Mouse (Mus musculus) lung, embryonic 14.5 days (tissue): Measurements from ENCODE around the gene Igtp. TPM values are rescaled to one million over a fixed set of nuclear protein-coding genes. Genes with fewer than 3 reads are reported as not detected.
"Not testable (repeated sequence)": the region's sequence is repeated elsewhere in the genome, so short reads cannot be mapped to it uniquely, and the experiment has no call there.

Experiments used
- ATAC-seq: fragments of 200-750 bp; cut with Nextera tagmentation; 2 replicates; pipeline ENCODE4 v1.8.0; 2017; ENCODE audit warnings: mild to moderate bottlenecking, moderate TSS enrichment, moderate library complexity; ENCODE audit not compliant: insufficient read depth
- DNase-seq: peaks from one replicate; pipeline ENCODE4 v3.0.0-alpha.2; 2015
- H3K27ac ChIP-seq: fragments of 300-500 bp; sonication (generic); 2 replicates; pipeline ENCODE4 v1.5.1; 2014; ENCODE audit warnings: low read depth, mild to moderate bottlenecking, moderate library complexity
- H3K27me3 ChIP-seq: fragments of 300-500 bp; sonication (generic); 2 replicates; pipeline ENCODE4 v1.6.1; 2014; ENCODE audit warnings: low read length, control low read depth; ENCODE audit not compliant: insufficient read depth
- H3K36me3 ChIP-seq: fragments of 300-500 bp; sonication (generic); 2 replicates; pipeline ENCODE4 v1.6.1; 2014; ENCODE audit warnings: control low read depth; ENCODE audit not compliant: insufficient read depth
- H3K4me1 ChIP-seq: fragments of 300-500 bp; sonication (generic); 2 replicates; pipeline ENCODE4 v1.6.1; 2014; ENCODE audit warnings: antibody characterized with exemption, control low read depth; ENCODE audit not compliant: insufficient read depth
- H3K4me2 ChIP-seq: fragments of 300-500 bp; sonication (generic); 2 replicates; pipeline ENCODE4 v1.6.1; 2014; ENCODE audit warnings: mild to moderate bottlenecking
- H3K4me3 ChIP-seq: fragments of 300-500 bp; sonication (generic); 2 replicates; pipeline ENCODE4 v1.5.1; 2014; ENCODE audit warnings: low read depth, low read length
- H3K9ac ChIP-seq: fragments of 300-500 bp; sonication (generic); 2 replicates; pipeline ENCODE4 v1.6.1; 2014
- H3K9me3 ChIP-seq: fragments of 300-500 bp; sonication (generic); 2 replicates; pipeline ENCODE4 v1.6.1; 2016; ENCODE audit warnings: low read depth, low read length, control low read depth
- CTCF ChIP-seq: IDR thresholded peaks from 2 replicates; pipeline ENCODE4 v1.5.1; 2016; ENCODE audit warnings: antibody characterized with exemption, low read depth
- WGBS: fragments of 180-500 bp; shearing (Covaris S2); extraction: QIAGEN DNeasy Blood & Tissue Kit; methylation state at CpG from one replicate; pipeline ENCODE4 v1.1.7; 2014; 5-methylcytosine and 5-hydroxymethylcytosine counted together
- polyA plus RNA-seq: library from polyadenylated mRNA; unstranded; fragments of >200 nt; fragmentation: Nextera tagmentation; extraction: Ambion mirVana; gene quantifications from 2 replicates; pipeline ENCODE4 v1.2.1, GENCODE M21; 2014

Igtp gene
- polyA plus RNA-seq, 1 experiment from 2014 or later, result 4.3 TPM

GRCm38 (mm10) chr11:58225655-58226054 lies 26.3 kb downstream of the Igtp start:
- Histone ChIP-seq H3K9me3 (no peaks in the 10 kb centered on the region), H3K27ac (no peak overlapping the region), H3K4me3 (no peak overlapping the region), H3K9ac (no peak overlapping the region), H3K36me3 (no peaks in the 10 kb centered on the region), H3K4me1 (no peaks in the 10 kb centered on the region), H3K4me2 (no peak overlapping the region), H3K27me3 (no peaks in the 10 kb centered on the region)
- ATAC-seq, result peak; percentile 49
- WGBS, result 2% methylated on average over 5 of the region's 5 CpGs
- TF ChIP-seq CTCF, result peak; percentile 97
- peak; percentile 87 for DNase-seq

DNA sequence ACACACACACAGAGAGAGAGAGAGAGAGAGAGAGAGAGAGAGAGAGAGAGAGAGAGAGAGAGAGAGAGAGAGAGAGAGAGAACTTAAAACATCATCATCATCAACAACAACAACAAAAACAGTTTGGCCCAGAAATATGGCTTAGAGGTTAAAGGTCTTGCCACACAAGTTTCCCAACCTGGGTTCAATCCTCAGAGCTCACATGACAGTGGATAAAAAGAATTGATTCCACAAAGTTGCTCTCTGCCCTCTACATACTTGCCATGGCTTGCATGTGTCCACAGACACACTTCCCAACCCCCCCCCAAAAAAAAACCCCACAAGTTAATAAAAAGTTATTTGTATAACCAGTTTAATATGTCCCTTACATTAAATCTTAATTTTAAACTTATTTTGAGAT lies 27.1 kb downstream of the Igtp start:
- no peak overlapping the region for H3K4me3 ChIP-seq
- ATAC-seq (no peak), DNase-seq (no peak)

GRCm38 (mm10) chr11:58228021-58228420 lies 28.7 kb downstream of the Igtp start:
- ATAC-seq, H3K27me3 ChIP-seq, H3K4me1 ChIP-seq, DNase-seq, H3K36me3 ChIP-seq, H3K9ac ChIP-seq, H3K4me3 ChIP-seq, H3K4me2 ChIP-seq, H3K27ac ChIP-seq, H3K9me3 ChIP-seq: not testable (repeated sequence)
- WGBS, result 91% methylated on average over 2 of the region's 2 CpGs

More for the DNA sequence above, 27.1 kb downstream of the Igtp start:
- Histone ChIP-seq H3K4me1 (no peaks in the 10 kb centered on the region), H3K27ac (no peak overlapping the region), H3K4me2 (no peak overlapping the region), H3K36me3 (no peaks in the 10 kb centered on the region), H3K9ac (no peak overlapping the region), H3K27me3 (no peaks in the 10 kb centered on the region), H3K9me3 (no peaks in the 10 kb centered on the region)
- TF ChIP-seq CTCF, result no peak

GRCm38 (mm10) chr11:58230396-58230910 lies 31.1 kb downstream of the Igtp start:
- Histone ChIP-seq H3K9ac (no peak overlapping the region), H3K36me3 (no peaks in the 10 kb centered on the region), H3K27ac (no peak overlapping the region), H3K4me2 (no peak overlapping the region), H3K4me1 (no peaks in the 10 kb centered on the region), H3K27me3 (no peaks in the 10 kb centered on the region), H3K9me3 (no peaks in the 10 kb centered on the region), H3K4me3 (no peak overlapping the region)
- no peak for ATAC-seq
- 54% methylated on average over 16 of the region's 16 CpGs for WGBS
- DNase-seq, result no peak
- TF ChIP-seq CTCF, result no peak

GRCm38 (mm10) chr11:58231156-58231555 lies 31.8 kb downstream of the Igtp start:
- Histone ChIP-seq H3K4me1 (no peaks in the 10 kb centered on the region), H3K4me2 (no peak overlapping the region), H3K36me3 (no peaks in the 10 kb centered on the region), H3K27me3 (no peaks in the 10 kb centered on the region), H3K27ac (no peak overlapping the region), H3K4me3 (no peak overlapping the region), H3K9ac (no peak overlapping the region), H3K9me3 (no peaks in the 10 kb centered on the region)
- TF ChIP-seq CTCF, result no peak
- ATAC-seq (no peak), DNase-seq (no peak)
- WGBS, result 80% methylated on average over 8 of the region's 8 CpGs

GRCm38 (mm10) chr11:58234551-58234950 lies 35.2 kb downstream of the Igtp start:
- not testable (repeated sequence) for H3K27me3 ChIP-seq, H3K4me3 ChIP-seq, H3K4me1 ChIP-seq, ATAC-seq, H3K9ac ChIP-seq, H3K4me2 ChIP-seq, H3K27ac ChIP-seq, H3K36me3 ChIP-seq, H3K9me3 ChIP-seq, DNase-seq
- WGBS, result 74% methylated on average over 3 of the region's 3 CpGs

DNA sequence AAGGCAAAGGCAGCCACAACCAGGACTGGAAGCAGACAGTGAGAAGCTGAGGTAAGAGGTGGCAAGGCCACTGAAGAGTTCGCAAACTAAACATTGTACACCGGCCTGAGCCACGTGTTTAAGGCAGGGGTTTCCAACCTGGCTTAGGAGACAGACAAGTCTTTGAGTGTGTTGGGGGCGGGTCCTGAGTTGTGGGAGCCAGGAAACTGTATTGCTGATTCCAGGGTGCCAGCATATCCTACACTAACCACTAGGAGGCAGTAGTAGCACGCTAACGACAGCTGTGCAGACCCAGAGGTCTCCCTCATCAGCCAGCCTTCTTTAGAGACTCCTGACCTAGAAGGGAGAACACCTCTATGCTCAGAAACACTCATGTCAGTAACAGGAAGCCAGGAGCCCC lies 35.8 kb downstream of the Igtp start:
- H3K9ac ChIP-seq, result no peak overlapping the region
- H3K4me1 ChIP-seq, result no peaks in the 10 kb centered on the region
- H3K4me3 ChIP-seq, result no peak overlapping the region
- WGBS, result 17% methylated on average over 6 of the region's 6 CpGs
- no peak overlapping the region for H3K4me2 ChIP-seq
- no peaks in the 10 kb centered on the region for H3K9me3 ChIP-seq
- peak; percentile 70 for TF ChIP-seq CTCF
- H3K27me3 ChIP-seq, result no peaks in the 10 kb centered on the region
- ATAC-seq (no peak), DNase-seq (peak; percentile 68)
- H3K36me3 ChIP-seq, result no peaks in the 10 kb centered on the region
- H3K27ac ChIP-seq, result no peak overlapping the region
